Mouse (Mus musculus) forebrain, embryonic 13.5 days (tissue): ENCODE data around the gene Ndrg2. TPM values are rescaled to one million over a fixed set of nuclear protein-coding genes. Genes with fewer than 3 reads are reported as not detected.

Experiments used
- ATAC-seq: fragments of 200-750 bp; cut with Nextera tagmentation; 2 replicates; pipeline ENCODE4 v1.8.0; 2017
- H3K27ac ChIP-seq: fragments of 300-500 bp; sonication (generic); 2 replicates; pipeline ENCODE4 v1.5.1; 2015; ENCODE audit warnings: inconsistent platforms, mild to moderate bottlenecking, moderate library complexity
- H3K27me3 ChIP-seq: fragments of 300-500 bp; sonication (generic); 2 replicates; pipeline ENCODE4 v1.6.1; 2015; ENCODE audit warnings: mild to moderate bottlenecking, inconsistent platforms
- H3K36me3 ChIP-seq: fragments of 300-500 bp; sonication (generic); 2 replicates; pipeline ENCODE4 v1.6.1; 2015; ENCODE audit warnings: mild to moderate bottlenecking, inconsistent platforms; ENCODE audit not compliant: poor library complexity, severe bottlenecking
- H3K4me1 ChIP-seq: fragments of 300-500 bp; sonication (generic); 2 replicates; pipeline ENCODE4 v1.6.1; 2015; ENCODE audit warnings: inconsistent platforms
- H3K4me2 ChIP-seq: fragments of 300-500 bp; sonication (generic); 2 replicates; pipeline ENCODE4 v1.6.1; 2015; ENCODE audit warnings: inconsistent platforms, mild to moderate bottlenecking, moderate library complexity
- H3K4me3 ChIP-seq: fragments of 300-500 bp; sonication (generic); 2 replicates; pipeline ENCODE4 v1.5.1; 2015; ENCODE audit warnings: mild to moderate bottlenecking, inconsistent platforms
- H3K9ac ChIP-seq: fragments of 300-500 bp; sonication (generic); 2 replicates; pipeline ENCODE4 v1.6.1; 2015; ENCODE audit warnings: mild to moderate bottlenecking, inconsistent platforms
- H3K9me3 ChIP-seq: fragments of 300-500 bp; sonication (generic); replicated peaks from 2 replicates; pipeline ENCODE4 v1.6.1; 2016; ENCODE audit warnings: inconsistent platforms
- WGBS: fragments of 180-500 bp; shearing (Covaris S2); methylation state at CpG from one replicate; pipeline ENCODE4 v1.1.7; 2015; 5-methylcytosine and 5-hydroxymethylcytosine counted together
- polyA plus RNA-seq: library from polyadenylated mRNA; unstranded; fragments of >200 nt; fragmentation: Nextera tagmentation; extraction: Ambion mirVana; gene quantifications from 2 replicates; pipeline ENCODE4 v1.2.1, GENCODE M21; 2015

Ndrg2 gene
- polyA plus RNA-seq, 1 experiment from 2014 or later: 99.0 TPM

- Histone ChIP-seq H3K4me2 (0 out of 2 replicates have a peak overlapping the region, but pooled peaks have one; percentile 86), H3K27ac (no peak overlapping the region), H3K4me3 (no peak overlapping the region), H3K9ac (no peak overlapping the region), H3K9me3 (no peaks in the 10 kb centered on the region), H3K4me1 (peaks cover 17% of the 10 kb centered on the region), H3K36me3 (peaks cover 16% of the 10 kb centered on the region; the same call in 1 of the 2 replicates), H3K27me3 (0 out of 2 replicates have a peak, but pooled peaks cover 3% of the 10 kb centered on the region)
- WGBS: 84% methylated on average over 10 of the region's 10 CpGs
- no peak for ATAC-seq
Observed at GRCm38 (mm10) chr14:51911301-51911700, 2.7 kb downstream of the Ndrg2 start.

- H3K27me3 ChIP-seq: no peaks in the 10 kb centered on the region
- H3K9ac ChIP-seq: no peak overlapping the region
- H3K36me3 ChIP-seq: peaks cover 20% of the 10 kb centered on the region; the same call in 1 of the 2 replicates
- no peak overlapping the region for H3K4me2 ChIP-seq
- no peaks in the 10 kb centered on the region for H3K4me1 ChIP-seq
- H3K27ac ChIP-seq: no peak overlapping the region
- no peak for ATAC-seq
- 95% methylated on average over 11 of the region's 11 CpGs for WGBS
- no peak overlapping the region for H3K4me3 ChIP-seq
- H3K9me3 ChIP-seq: no peaks in the 10 kb centered on the region
Observed at GRCm38 (mm10) chr14:51906102-51906501, 7.9 kb downstream of the Ndrg2 start.

- no peak overlapping the region for H3K4me2 ChIP-seq
- H3K9me3 ChIP-seq: no peaks in the 10 kb centered on the region
- H3K4me3 ChIP-seq: no peak overlapping the region
- no peaks in the 10 kb centered on the region for H3K4me1 ChIP-seq
- no peaks in the 10 kb centered on the region for H3K27me3 ChIP-seq
- H3K27ac ChIP-seq: no peak overlapping the region
- WGBS: 73% methylated on average over 7 of the region's 7 CpGs
- H3K36me3 ChIP-seq: peaks cover 18% of the 10 kb centered on the region; the same call in 1 of the 2 replicates
- H3K9ac ChIP-seq: no peak overlapping the region
- ATAC-seq: no peak
Observed at GRCm38 (mm10) chr14:51904706-51905105, 9.3 kb downstream of the Ndrg2 start.

GRCm38 (mm10) chr14:51903782-51904181, 10.2 kb downstream of the Ndrg2 start:
- Histone ChIP-seq H3K9ac (no peak overlapping the region), H3K36me3 (peaks cover 9% of the 10 kb centered on the region; the same call in 1 of the 2 replicates), H3K4me3 (no peak overlapping the region), H3K9me3 (no peaks in the 10 kb centered on the region), H3K4me2 (no peak overlapping the region), H3K4me1 (no peaks in the 10 kb centered on the region), H3K27me3 (no peaks in the 10 kb centered on the region), H3K27ac (no peak overlapping the region)
- 92% methylated on average over 9 of the region's 9 CpGs for WGBS
- no peak for ATAC-seq

- no peaks in the 10 kb centered on the region for H3K27me3 ChIP-seq
- H3K27ac ChIP-seq: no peak overlapping the region
- peaks cover 9% of the 10 kb centered on the region; the same call in 1 of the 2 replicates for H3K36me3 ChIP-seq
- WGBS: 61% methylated on average over 9 of the region's 9 CpGs
- no peak overlapping the region for H3K4me2 ChIP-seq
- no peaks in the 10 kb centered on the region for H3K4me1 ChIP-seq
- no peaks in the 10 kb centered on the region for H3K9me3 ChIP-seq
- peak; percentile 77 for ATAC-seq
- H3K9ac ChIP-seq: no peak overlapping the region
- no peak overlapping the region for H3K4me3 ChIP-seq
Observed at GRCm38 (mm10) chr14:51902806-51903710, 10.9 kb downstream of the Ndrg2 start.

- no peak overlapping the region for H3K27ac ChIP-seq
- no peaks in the 10 kb centered on the region for H3K4me1 ChIP-seq
- no peak overlapping the region for H3K4me2 ChIP-seq
- H3K4me3 ChIP-seq: no peak overlapping the region
- H3K27me3 ChIP-seq: no peaks in the 10 kb centered on the region
- 95% methylated on average over 1 of the region's 1 CpGs for WGBS
- no peak overlapping the region for H3K9ac ChIP-seq
- H3K36me3 ChIP-seq: peaks cover 11% of the 10 kb centered on the region
- no peaks in the 10 kb centered on the region for H3K9me3 ChIP-seq
- ATAC-seq: no peak
Observed at GRCm38 (mm10) chr14:51899351-51899750, 14.6 kb downstream of the Ndrg2 start.

GRCm38 (mm10) chr14:51896539-51897170, 17.3 kb downstream of the Ndrg2 start:
- no peaks in the 10 kb centered on the region for H3K4me1 ChIP-seq
- H3K9me3 ChIP-seq: no peaks in the 10 kb centered on the region
- H3K9ac ChIP-seq: no peak overlapping the region
- WGBS: 67% methylated on average over 8 of the region's 8 CpGs
- no peak for ATAC-seq
- H3K27me3 ChIP-seq: no peaks in the 10 kb centered on the region
- no peak overlapping the region for H3K27ac ChIP-seq
- H3K36me3 ChIP-seq: peaks cover 33% of the 10 kb centered on the region
- H3K4me2 ChIP-seq: no peak overlapping the region
- no peak overlapping the region for H3K4me3 ChIP-seq

- H3K4me2 ChIP-seq: no peak overlapping the region
- no peak overlapping the region for H3K9ac ChIP-seq
- WGBS: 89% methylated on average over 6 of the region's 6 CpGs
- no peaks in the 10 kb centered on the region for H3K9me3 ChIP-seq
- no peak for ATAC-seq
- H3K4me3 ChIP-seq: no peak overlapping the region
- peaks cover 39% of the 10 kb centered on the region for H3K36me3 ChIP-seq
- no peaks in the 10 kb centered on the region for H3K27me3 ChIP-seq
- H3K4me1 ChIP-seq: no peaks in the 10 kb centered on the region
- H3K27ac ChIP-seq: no peak overlapping the region
Observed at GRCm38 (mm10) chr14:51896019-51896418, 17.9 kb downstream of the Ndrg2 start.

GRCm38 (mm10) chr14:51895071-51895470, 18.9 kb downstream of the Ndrg2 start:
- Histone ChIP-seq H3K9ac (no peak overlapping the region), H3K27me3 (no peaks in the 10 kb centered on the region), H3K4me2 (no peak overlapping the region), H3K4me3 (no peak overlapping the region), H3K36me3 (peaks cover 49% of the 10 kb centered on the region), H3K27ac (no peak overlapping the region), H3K4me1 (no peaks in the 10 kb centered on the region), H3K9me3 (no peaks in the 10 kb centered on the region)
- no peak for ATAC-seq
- WGBS: 78% methylated on average over 14 of the region's 14 CpGs

- H3K9me3 ChIP-seq: no peaks in the 10 kb centered on the region
- H3K9ac ChIP-seq: 0 out of 2 replicates have a peak overlapping the region, but pooled peaks have one; percentile 5
- H3K36me3 ChIP-seq: peaks cover 61% of the 10 kb centered on the region
- no peak overlapping the region for H3K27ac ChIP-seq
- H3K27me3 ChIP-seq: no peaks in the 10 kb centered on the region
- 66% methylated on average over 3 of the region's 3 CpGs for WGBS
- H3K4me2 ChIP-seq: no peak overlapping the region
- no peaks in the 10 kb centered on the region for H3K4me1 ChIP-seq
- ATAC-seq: no peak
- H3K4me3 ChIP-seq: no peak overlapping the region
Observed at GRCm38 (mm10) chr14:51893809-51894208, 20.1 kb downstream of the Ndrg2 start.

GRCm38 (mm10) chr14:51893094-51893794, 20.7 kb downstream of the Ndrg2 start:
- no peak overlapping the region for H3K4me3 ChIP-seq
- ATAC-seq: no peak
- 23% methylated on average over 10 of the region's 10 CpGs for WGBS

More at GRCm38 (mm10) chr14:51893094-51893794, 20.7 kb downstream of the Ndrg2 start:
- Histone ChIP-seq H3K27ac (no peak overlapping the region), H3K9me3 (no peaks in the 10 kb centered on the region), H3K27me3 (no peaks in the 10 kb centered on the region), H3K4me1 (no peaks in the 10 kb centered on the region), H3K36me3 (peaks cover 67% of the 10 kb centered on the region), H3K9ac (0 out of 2 replicates have a peak overlapping the region, but pooled peaks have one; percentile 5), H3K4me2 (no peak overlapping the region)
